Mouse (Mus musculus) kidney, adult 2 months (tissue): ENCODE results near the gene Prl2c5. TPM values are rescaled to one million over a fixed set of nuclear protein-coding genes. Genes with fewer than 3 reads are reported as not detected.
"Not testable (repeated sequence)": the region's sequence is repeated elsewhere in the genome, so short reads cannot be mapped to it uniquely, and the experiment has no call there.

Source experiments
- DNase-seq: peaks from one replicate; pipeline ENCODE4 v3.0.0; 2021
- H3K27ac ChIP-seq: fragments of 200-500 bp; 2 replicates; pipeline ENCODE4 v1.5.1; 2012; ENCODE audit warnings: low read depth, low read length, control low read depth, inconsistent platforms; ENCODE audit not compliant: insufficient read depth
- H3K27me3 ChIP-seq: fragments of 200-500 bp; replicated peaks from 2 replicates; pipeline ENCODE4 v1.6.1; 2012; ENCODE audit warnings: mild to moderate bottlenecking, moderate library complexity, low read length, inconsistent platforms; ENCODE audit not compliant: control insufficient read depth, insufficient read depth
- H3K36me3 ChIP-seq: fragments of 200-500 bp; 2 replicates; pipeline ENCODE4 v1.6.1; 2012; ENCODE audit warnings: mild to moderate bottlenecking, moderate library complexity, low read length, inconsistent platforms; ENCODE audit not compliant: control insufficient read depth, insufficient read depth
- H3K4me1 ChIP-seq: fragments of 200-500 bp; 2 replicates; pipeline ENCODE4 v1.6.1; 2011; ENCODE audit warnings: low read length; ENCODE audit not compliant: control insufficient read depth, insufficient read depth
- H3K4me3 ChIP-seq: fragments of 200-500 bp; 2 replicates; pipeline ENCODE4 v1.5.1; 2011; ENCODE audit warnings: mild to moderate bottlenecking, low read depth, low read length, control low read depth; ENCODE audit not compliant: insufficient read depth
- WGBS: fragments of 180-500 bp; shearing (Covaris S2); methylation state at CpG from one replicate; pipeline ENCODE4 v1.1.7; 2018; 5-methylcytosine and 5-hydroxymethylcytosine counted together
- polyA plus RNA-seq: library from polyadenylated mRNA; depleted of rRNA; stranded (reverse); fragments of >200 nt; gene quantifications from 2 replicates; pipeline ENCODE4 v1.2.3, GENCODE M21; 2012; rRNA removed

Gene Prl2c5
- polyA plus RNA-seq, result not detected in 2 replicates

GRCm38 (mm10) chr13:13182415-13182814, at the start of gene Prl2c5:
Gene Prl2c5, plus strand, starts transcription at chr13:13182715.
- H3K27ac ChIP-seq, H3K27me3 ChIP-seq, DNase-seq, H3K4me1 ChIP-seq, H3K4me3 ChIP-seq, H3K36me3 ChIP-seq: not testable (repeated sequence)
- WGBS, result 52% methylated on average over 2 of the region's 2 CpGs

GRCm38 (mm10) chr13:13162777-13163485, 19.6 kb upstream of the Prl2c5 start:
- H3K36me3 ChIP-seq, H3K4me1 ChIP-seq, H3K27me3 ChIP-seq, H3K4me3 ChIP-seq, H3K27ac ChIP-seq, DNase-seq: not testable (repeated sequence)
- 59% methylated on average over 4 of the region's 7 CpGs for WGBS

GRCm38 (mm10) chr13:13168631-13169030, 13.9 kb upstream of the Prl2c5 start:
- H3K4me1 ChIP-seq, H3K27ac ChIP-seq: not testable (repeated sequence)
- WGBS, result 71% methylated on average over 2 of the region's 2 CpGs

GRCm38 (mm10) chr13:13173616-13174136, 8.8 kb upstream of the Prl2c5 start:
- 48% methylated on average over 1 of the region's 1 CpGs for WGBS

More at GRCm38 (mm10) chr13:13168631-13169030, 13.9 kb upstream of the Prl2c5 start:
- not testable (repeated sequence) for H3K4me3 ChIP-seq, DNase-seq, H3K36me3 ChIP-seq, H3K27me3 ChIP-seq

GRCm38 (mm10) chr13:13175736-13176135, 6.8 kb upstream of the Prl2c5 start:
- DNase-seq, H3K27ac ChIP-seq, H3K4me3 ChIP-seq, H3K36me3 ChIP-seq, H3K4me1 ChIP-seq, H3K27me3 ChIP-seq: not testable (repeated sequence)
- WGBS, result 49% methylated on average over 2 of the region's 2 CpGs

More at GRCm38 (mm10) chr13:13173616-13174136, 8.8 kb upstream of the Prl2c5 start:
- H3K27me3 ChIP-seq, H3K27ac ChIP-seq, H3K4me3 ChIP-seq, H3K36me3 ChIP-seq, H3K4me1 ChIP-seq: not testable (repeated sequence)
- DNase-seq, result peak; percentile 32

- not testable (repeated sequence) for H3K27ac ChIP-seq, H3K36me3 ChIP-seq, DNase-seq, H3K27me3 ChIP-seq, H3K4me1 ChIP-seq, H3K4me3 ChIP-seq
These were observed 28.7 kb downstream of the Prl2c5 start for GRCm38 (mm10) chr13:13211168-13211567.

GRCm38 (mm10) chr13:13216363-13216762, 33.8 kb downstream of the Prl2c5 start:
- 30% methylated on average over 2 of the region's 2 CpGs for WGBS
- H3K4me1 ChIP-seq, H3K36me3 ChIP-seq, H3K4me3 ChIP-seq, H3K27ac ChIP-seq, H3K27me3 ChIP-seq: not testable (repeated sequence)
- DNase-seq, result peak; percentile 30

- not testable (repeated sequence) for H3K4me1 ChIP-seq, H3K27me3 ChIP-seq, H3K4me3 ChIP-seq, H3K27ac ChIP-seq, DNase-seq, H3K36me3 ChIP-seq
- 74% methylated on average over 5 of the region's 5 CpGs for WGBS
These were observed 37.7 kb downstream of the Prl2c5 start for GRCm38 (mm10) chr13:13220231-13220630.
